In genomic region chr4:119398751-119399150, GRCm38 (mm10) we compare ENCODE assay signal across 22 mouse cellular contexts. TPM values are rescaled to one million over a fixed set of nuclear protein-coding genes. Genes with fewer than 3 reads are reported as not detected.
DNase-seq lines count a peak whose midpoint lies in the region; TF ChIP-seq lines count a peak whose summit lies in the region.
"Had no signal": no experiment of that assay in that cellular context is flagged by ENCODE, and none has a peak within 500 bp of the region (broad histone marks: within the 10 kb centered on the region; RNA-seq: fewer than 3 reads in every experiment).

No protein-coding gene starts in this region.

- no peak for TF ChIP-seq CTCF in cerebellum, adult 2 months (IDR thresholded peaks at IDR 0.05; ENCODE audit: borderline replicate concordance, insufficient read depth, low read depth, low read length)

- WGBS in cerebellum, adult 2 months = 11% methylated on average over 7 of the region's 7 CpGs

- peak; percentile 81 for DNase-seq in cerebellum, adult 11-12 months
- DNase-seq in cerebellum, adult 2 months = peak; percentile 60 to 79
- peak; percentile 80 to 85 for DNase-seq in cerebellum, postnatal 10 days
- DNase-seq in adrenal gland, postnatal 25 days = no peak
- no peak for DNase-seq in urinary bladder, postnatal 25 days (ENCODE audit: low spot score)
- no peak for DNase-seq in embryo, embryonic 9.5 days (ENCODE audit: extremely low spot score)
- DNase-seq: adrenal gland, adult 2 months; adrenal gland, postnatal 36 days; forebrain, postnatal 0 days; gastrocnemius, adult 2 months; gastrocnemius, postnatal 25 days; kidney, adult 18-20 months had no signal

- no peak for TF ChIP-seq POLR2A in cerebellum, adult 2 months (IDR thresholded peaks at IDR 0.05; ENCODE audit: borderline replicate concordance, insufficient read depth, low read length)

- H3K4me1 ChIP-seq in cerebellum, adult 2 months (ENCODE audit: control insufficient read depth, insufficient read depth, low read length) = no peaks in the 10 kb centered on the region; the same call in 1 of the 2 replicates
- H3K4me1 ChIP-seq: embryonic facial prominence, embryonic 13.5 days; forebrain, embryonic 13.5 days; heart, embryonic 12.5 days; hindbrain, embryonic 10.5 days; intestine, embryonic 15.5 days had no signal

- no peaks in the 10 kb centered on the region for H3K27me3 ChIP-seq in cerebellum, adult 2 months (ENCODE audit: control insufficient read depth, insufficient read depth, low read length)
- H3K27me3 ChIP-seq: embryonic facial prominence, embryonic 13.5 days; forebrain, embryonic 13.5 days; intestine, embryonic 15.5 days had no signal

- no peak overlapping the region for H3K27ac ChIP-seq in cerebellum, adult 2 months (ENCODE audit: insufficient read depth, low read length)
- H3K27ac ChIP-seq: embryonic facial prominence, embryonic 13.5 days; forebrain, embryonic 13.5 days; gastrocnemius, adult 2 months; hindbrain, embryonic 10.5 days; hindbrain, embryonic 14.5 days; intestine, embryonic 15.5 days had no signal

- no peak overlapping the region for H3K4me3 ChIP-seq in cerebellum, adult 2 months (replicated peaks; ENCODE audit: insufficient read depth, low read depth, low read length)
- H3K4me3 ChIP-seq: embryonic facial prominence, embryonic 13.5 days; forebrain, embryonic 13.5 days; gastrocnemius, adult 2 months; heart, embryonic 12.5 days; hindbrain, embryonic 10.5 days; intestine, embryonic 15.5 days had no signal

RNA-seq across cellular contexts. Expression of gene Ccdc30, which starts 16.6 kb away (rescaled TPM):
- 8.8 and 9.7 TPM in 2 replicates for polyA plus RNA-seq in cerebellum, adult 2 months (2012; rRNA removed)
- total RNA-seq in adrenal gland, postnatal 25 days (2021) = 12.5 and 15.9 TPM in 2 replicates
- total RNA-seq: gastrocnemius, adult 2 months; granulocyte monocyte progenitor cell, adult 5-6 weeks had no signal

RNA-seq across cellular contexts. Expression of gene Ppcs, which starts 23.5 kb away (rescaled TPM):
- polyA plus RNA-seq in cerebellum, adult 2 months (2012; rRNA removed) = 14.1 and 16.1 TPM in 2 replicates
- total RNA-seq in adrenal gland, postnatal 25 days (2021) = 45.9 and 48.6 TPM in 2 replicates

RNA-seq across cellular contexts. Expression of gene Zmynd12, which starts 23.9 kb away (rescaled TPM):
- 0.64 and 0.81 TPM in 2 replicates for polyA plus RNA-seq in cerebellum, adult 2 months (2012; rRNA removed)
- total RNA-seq in adrenal gland, postnatal 25 days (2021) = 2.3 and 4.5 TPM in 2 replicates
- total RNA-seq: ES-E14; gastrocnemius, adult 2 months; gastrocnemius, postnatal 25 days; granulocyte monocyte progenitor cell, adult 5-6 weeks; heart, adult 8-10 months; heart, postnatal 25 days had no signal
- polyA plus RNA-seq: embryonic facial prominence, embryonic 13.5 days; heart, embryonic 12.5 days had no signal

Comparison
In these comparisons a context has a peak if more than half of its experiments do, and no peak if none do; other contexts are left out.
1. DNase-seq: peak in cerebellum, adult 11-12 months (single experiment), cerebellum, adult 2 months (2 of 2) and cerebellum, postnatal 10 days (2 of 2); none in adrenal gland, postnatal 25 days (single experiment), urinary bladder, postnatal 25 days (single experiment) and embryo, embryonic 9.5 days (single experiment).